In the genomic region with DNA sequence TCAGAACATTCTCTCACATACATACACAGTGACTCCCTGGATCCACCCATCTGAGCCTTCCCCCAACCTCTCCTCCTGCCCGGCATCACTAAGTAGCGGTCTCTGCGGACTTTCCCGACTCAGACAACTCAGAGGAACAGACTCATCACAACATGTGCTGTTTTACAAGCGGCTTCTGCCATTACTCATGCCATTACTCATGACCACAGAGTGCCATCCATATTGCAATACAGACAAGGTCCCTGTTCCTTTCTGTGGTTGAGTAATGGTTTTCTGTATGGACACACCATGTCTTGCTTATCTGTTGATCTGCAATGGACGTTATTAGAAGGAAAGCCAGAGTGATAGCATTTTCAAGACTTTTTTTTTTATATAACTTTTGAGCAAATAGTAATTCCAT, we compare ENCODE assay signal across 28 mouse cellular contexts.
DNase-seq lines count a peak whose midpoint lies in the region; ATAC-seq and TF ChIP-seq lines count a peak whose summit lies in the region.
"Had no signal": no experiment of that assay in that cellular context is flagged by ENCODE, and none has a peak within 500 bp of the region (broad histone marks: within the 10 kb centered on the region; RNA-seq: fewer than 3 reads in every experiment).

No protein-coding gene starts in this region.

- TF ChIP-seq CTCF in CH12.LX (conservative IDR thresholded peaks at IDR 0.05 in 1 of 2, IDR thresholded peaks at IDR 0.05 in 1 of 2; ENCODE audit: low read depth in 2 of 2, low read length in 2 of 2): no peak

- H3K4me3 ChIP-seq in CH12.LX (replicated peaks in 1 of 3; ENCODE audit: low read depth in 2 of 3, low read length in 2 of 3, poor library complexity in 1 of 3): no peak overlapping the region
- no peak overlapping the region for H3K4me3 ChIP-seq in forebrain, embryonic 13.5 days
- no peak overlapping the region for H3K4me3 ChIP-seq in midbrain, embryonic 11.5 days (ENCODE audit: low read depth, low read length)
- H3K4me3 ChIP-seq: embryonic facial prominence, embryonic 12.5 days; forebrain, embryonic 10.5 days; heart, embryonic 15.5 days; layer of hippocampus, adult 2 months; left cerebral cortex, adult 2 months; liver, embryonic 12.5 days; midbrain, embryonic 12.5 days; neural tube, embryonic 13.5 days; stomach, embryonic 15.5 days had no signal

- no peak overlapping the region for H3K9ac ChIP-seq in CH12.LX (ENCODE audit: insufficient read depth, low read depth)
- no peak overlapping the region for H3K9ac ChIP-seq in forebrain, embryonic 13.5 days
- H3K9ac ChIP-seq in midbrain, embryonic 11.5 days (ENCODE audit: low read length): no peak overlapping the region
- H3K9ac ChIP-seq: embryonic facial prominence, embryonic 12.5 days; heart, embryonic 15.5 days; liver, embryonic 12.5 days; liver, postnatal 0 days; midbrain, embryonic 12.5 days; neural tube, embryonic 13.5 days; stomach, embryonic 15.5 days had no signal

- dilution Hi-C loops in CH12.LX (cut with MboI; ENCODE audit: extremely low pct_ligation_motif_present, extremely low pct_unique_long_range_greater_than_20kb, low sequenced_read_pairs): no loop called here

- intact Hi-C loops in left cerebral cortex, postnatal 10 days (cut with DNase I): no loop called here

- H3K4me1 ChIP-seq in CH12.LX (ENCODE audit: control insufficient read depth in 1 of 2, insufficient read depth in 2 of 2): no peaks in the 10 kb centered on the region
- H3K4me1 ChIP-seq in forebrain, embryonic 13.5 days: no peaks in the 10 kb centered on the region
- H3K4me1 ChIP-seq in midbrain, embryonic 11.5 days (ENCODE audit: control insufficient read depth, insufficient read depth, low read length): no peaks in the 10 kb centered on the region
- H3K4me1 ChIP-seq: embryonic facial prominence, embryonic 12.5 days; forebrain, embryonic 10.5 days; heart, embryonic 15.5 days; liver, embryonic 12.5 days; midbrain, embryonic 12.5 days; neural tube, embryonic 13.5 days; stomach, embryonic 15.5 days had no signal

- H3K36me3 ChIP-seq in CH12.LX (replicated peaks in 1 of 2; ENCODE audit: control insufficient read depth in 1 of 2, insufficient read depth in 1 of 2, low read length in 1 of 2): no peaks in the 10 kb centered on the region
- H3K36me3 ChIP-seq in forebrain, embryonic 13.5 days (ENCODE audit: poor library complexity, severe bottlenecking): no peaks in the 10 kb centered on the region
- H3K36me3 ChIP-seq in midbrain, embryonic 11.5 days (ENCODE audit: control insufficient read depth, insufficient read depth, low read length): no peaks in the 10 kb centered on the region
- H3K36me3 ChIP-seq: embryonic facial prominence, embryonic 12.5 days; forebrain, embryonic 10.5 days; heart, embryonic 15.5 days; liver, embryonic 12.5 days; midbrain, embryonic 12.5 days; neural tube, embryonic 13.5 days; stomach, embryonic 15.5 days had no signal

- H3K27me3 ChIP-seq in CH12.LX (replicated peaks): peaks cover 79% of the 10 kb centered on the region
- H3K27me3 ChIP-seq in forebrain, embryonic 13.5 days: no peaks in the 10 kb centered on the region
- no peaks in the 10 kb centered on the region for H3K27me3 ChIP-seq in midbrain, embryonic 11.5 days (ENCODE audit: control insufficient read depth, insufficient read depth, low read length)
- H3K27me3 ChIP-seq: embryonic facial prominence, embryonic 12.5 days; heart, embryonic 15.5 days; liver, embryonic 12.5 days; midbrain, embryonic 12.5 days; neural tube, embryonic 13.5 days; stomach, embryonic 15.5 days had no signal

- no peaks in the 10 kb centered on the region for H3K9me3 ChIP-seq in CH12.LX (replicated peaks; ENCODE audit: low read length)
- no peaks in the 10 kb centered on the region for H3K9me3 ChIP-seq in forebrain, embryonic 13.5 days (replicated peaks)
- no peaks in the 10 kb centered on the region; the same call in 1 of the 2 replicates for H3K9me3 ChIP-seq in midbrain, embryonic 11.5 days (ENCODE audit: control insufficient read depth, low read length)
- H3K9me3 ChIP-seq: embryonic facial prominence, embryonic 12.5 days; forebrain, embryonic 10.5 days; heart, embryonic 15.5 days; liver, embryonic 12.5 days; midbrain, embryonic 12.5 days; stomach, embryonic 15.5 days had no signal

- no peak for TF ChIP-seq EP300 in CH12.LX (IDR thresholded peaks at IDR 0.05; ENCODE audit: low read length)

- ATAC-seq in forebrain, embryonic 13.5 days: no peak
- ATAC-seq in midbrain, embryonic 11.5 days (ENCODE audit: low FRiP score): no peak
- ATAC-seq: forebrain, embryonic 16.5 days; hindbrain, embryonic 16.5 days; liver, embryonic 12.5 days; liver, postnatal 0 days had no signal

- H3K27ac ChIP-seq in CH12.LX (ENCODE audit: insufficient read depth, low read depth): no peak overlapping the region
- no peak overlapping the region for H3K27ac ChIP-seq in forebrain, embryonic 13.5 days
- no peak overlapping the region for H3K27ac ChIP-seq in midbrain, embryonic 11.5 days (ENCODE audit: low read depth, low read length)
- H3K27ac ChIP-seq: embryonic facial prominence, embryonic 12.5 days; forebrain, embryonic 10.5 days; heart, embryonic 15.5 days; left cerebral cortex, adult 2 months; liver, embryonic 12.5 days; midbrain, embryonic 12.5 days; neural tube, embryonic 13.5 days; stomach, embryonic 15.5 days had no signal

- DNase-seq in adrenal gland, adult (ENCODE audit: inconsistent age in 2 of 2, low spot score in 1 of 2): peak; percentile 62 to 78
- DNase-seq in adrenal gland, postnatal 4 days (ENCODE audit: low spot score in 2 of 2): no peak
- peak; percentile 2 for DNase-seq in CH12.LX (ENCODE audit: extremely low read depth)
- peak; percentile 51 for DNase-seq in adrenal gland, postnatal 14 days
- no peak for DNase-seq in left cerebral cortex, postnatal 10 days (ENCODE audit: extremely low spot score in 1 of 2, low spot score in 2 of 2)
- no peak for DNase-seq in midbrain, embryonic 11.5 days (ENCODE audit: low spot score, missing footprints)
- DNase-seq: cerebellum, adult 11 months; cerebellum, adult 9-10 months; cerebellum, postnatal 36 days; embryo, embryonic 11 days; gastrocnemius, postnatal 14 days; kidney, adult 2 months; kidney, postnatal 36 days; left cerebral cortex, postnatal 4 days; liver, postnatal 0 days; lung, postnatal 36 days had no signal

- H3K79me2 ChIP-seq in CH12.LX (replicated peaks; ENCODE audit: control insufficient read depth, extremely low read depth, insufficient read depth, poor library complexity, severe bottlenecking): no peaks in the 10 kb centered on the region

- no peak for TF ChIP-seq RAD21 in CH12.LX (IDR thresholded peaks at IDR 0.05; ENCODE audit: low read depth, low read length)

- in situ Hi-C loops in CH12.LX (cut with MboI; ENCODE audit: low pct_ligation_motif_present, low pct_unique_long_range_greater_than_20kb, low sequenced_read_pairs): no loop called here

- WGBS in forebrain, embryonic 13.5 days: 92% methylated on average over 6 of the region's 6 CpGs
- 89% methylated on average over 6 of the region's 6 CpGs for WGBS in midbrain, embryonic 11.5 days

- H3K4me2 ChIP-seq in CH12.LX (ENCODE audit: insufficient read depth, low read depth, poor library complexity, severe bottlenecking): no peak overlapping the region
- H3K4me2 ChIP-seq in forebrain, embryonic 13.5 days: no peak overlapping the region
- no peak overlapping the region for H3K4me2 ChIP-seq in midbrain, embryonic 11.5 days
- H3K4me2 ChIP-seq: embryonic facial prominence, embryonic 12.5 days; heart, embryonic 15.5 days; liver, embryonic 12.5 days; midbrain, embryonic 12.5 days; neural tube, embryonic 13.5 days; stomach, embryonic 15.5 days had no signal

- no peak for TF ChIP-seq POLR2A in CH12.LX (IDR thresholded peaks at IDR 0.05; ENCODE audit: low read depth, low read length)

TF ChIP-seq in CH12.LX, 34 proteins besides CTCF, POLR2A, EP300 and RAD21:
- TF ChIP-seq ZC3H11A (IDR thresholded peaks at IDR 0.05; ENCODE audit: low read depth, low read length) (no peak), JUN (IDR thresholded peaks at IDR 0.05; ENCODE audit: insufficient read depth, low read depth, low read length) (no peak), CHD2 (IDR thresholded peaks at IDR 0.05; ENCODE audit: low read length) (no peak), MXI1 (IDR thresholded peaks at IDR 0.05; ENCODE audit: low read depth, low read length) (no peak), USF1 (IDR thresholded peaks at IDR 0.05; ENCODE audit: low read depth, low read length) (no peak), TCF12 (IDR thresholded peaks at IDR 0.05; ENCODE audit: low read depth, low read length) (no peak), HCFC1 (IDR thresholded peaks at IDR 0.05; ENCODE audit: low read depth, low read length) (no peak), MEF2A (IDR thresholded peaks at IDR 0.05; ENCODE audit: borderline replicate concordance, low read depth, low read length) (no peak), KAT2A (IDR thresholded peaks at IDR 0.05; ENCODE audit: insufficient replicate concordance, low read length) (no peak), SIN3A (IDR thresholded peaks at IDR 0.05; ENCODE audit: low read length) (no peak), ELF1 (IDR thresholded peaks at IDR 0.05; ENCODE audit: low read depth, low read length) (no peak), NRF1 (IDR thresholded peaks at IDR 0.05; ENCODE audit: low read depth, low read length) (no peak), ZNF384 (IDR thresholded peaks at IDR 0.05; ENCODE audit: low read depth, low read length) (no peak), UBTF (IDR thresholded peaks at IDR 0.05; ENCODE audit: low read depth, low read length) (no peak), E2F4 (IDR thresholded peaks at IDR 0.05; ENCODE audit: insufficient replicate concordance, low read depth, low read length) (no peak), CHD1 (IDR thresholded peaks at IDR 0.05; ENCODE audit: low read depth, low read length) (no peak), MAZ (IDR thresholded peaks at IDR 0.05; ENCODE audit: low read depth, low read length) (no peak), MYC (IDR thresholded peaks at IDR 0.05; ENCODE audit: low read depth, low read length) (no peak), ZMIZ1 (IDR thresholded peaks at IDR 0.05; ENCODE audit: low read depth, low read length) (no peak), ETS1 (conservative IDR thresholded peaks at IDR 0.05; ENCODE audit: low read depth, low read length) (no peak)

Comparison
In these comparisons a context has a peak if more than half of its experiments do, and no peak if none do; other contexts are left out.
1. DNase-seq: peak in adrenal gland, adult (2 of 2), CH12.LX (single experiment) and adrenal gland, postnatal 14 days (single experiment); none in adrenal gland, postnatal 4 days (0 of 2), left cerebral cortex, postnatal 10 days (0 of 2) and midbrain, embryonic 11.5 days (single experiment).